Mouse (Mus musculus) lung, postnatal 10 days (tissue): ENCODE results near the gene Ntm.

Experiments used
- DNase-seq: peaks from one replicate; pipeline ENCODE4 v3.0.0; 2021

Ntm gene

GRCm38 (mm10) chr9:29750371-29751014, 212.4 kb downstream of the Ntm start:
- DNase-seq: peak; percentile 65

GRCm38 (mm10) chr9:29748070-29748469, 214.9 kb downstream of the Ntm start:
- no peak for DNase-seq

- peak; percentile 40 for DNase-seq
Measured at GRCm38 (mm10) chr9:29738835-29739526, 224.0 kb downstream of the Ntm start.

GRCm38 (mm10) chr9:29736031-29736430, 226.9 kb downstream of the Ntm start:
- DNase-seq: peak; percentile 42

- no peak for DNase-seq
Measured at GRCm38 (mm10) chr9:29732895-29733294, 230.0 kb downstream of the Ntm start.

GRCm38 (mm10) chr9:29731672-29732071, 231.3 kb downstream of the Ntm start:
- DNase-seq: no peak

- DNase-seq: peak; percentile 23
Measured at GRCm38 (mm10) chr9:29727540-29728432, 235.2 kb downstream of the Ntm start.

GRCm38 (mm10) chr9:29721461-29721860, 241.5 kb downstream of the Ntm start:
- DNase-seq: no peak

GRCm38 (mm10) chr9:29716795-29717194, 246.1 kb downstream of the Ntm start:
- DNase-seq: no peak

GRCm38 (mm10) chr9:29698276-29698675, 264.7 kb downstream of the Ntm start:
- no peak for DNase-seq

GRCm38 (mm10) chr9:29694151-29694550, 268.8 kb downstream of the Ntm start:
- DNase-seq: no peak

GRCm38 (mm10) chr9:29691186-29691855, 271.6 kb downstream of the Ntm start:
- DNase-seq: no peak

- no peak for DNase-seq
Measured at GRCm38 (mm10) chr9:29682224-29682623, 280.7 kb downstream of the Ntm start.

- DNase-seq: no peak
Measured at GRCm38 (mm10) chr9:29680677-29681076, 282.3 kb downstream of the Ntm start.

- peak; percentile 41 for DNase-seq
Measured at GRCm38 (mm10) chr9:29673911-29674310, 289.0 kb downstream of the Ntm start.

GRCm38 (mm10) chr9:29671861-29672260, 291.1 kb downstream of the Ntm start:
- no peak for DNase-seq

GRCm38 (mm10) chr9:29663286-29663685, 299.7 kb downstream of the Ntm start:
- no peak for DNase-seq

GRCm38 (mm10) chr9:29661468-29662145, 301.3 kb downstream of the Ntm start:
- DNase-seq: peak; percentile 54

- DNase-seq: peak; percentile 19
Measured at GRCm38 (mm10) chr9:29660059-29660613, 302.8 kb downstream of the Ntm start.

- DNase-seq: no peak
Measured at GRCm38 (mm10) chr9:29657761-29658465, 305.0 kb downstream of the Ntm start.

- peak; percentile 37 for DNase-seq
Measured at GRCm38 (mm10) chr9:29654885-29655284, 308.1 kb downstream of the Ntm start.
